Mouse (Mus musculus): Measurements from ENCODE around the gene Tlnrd1. TPM values are rescaled to one million over a fixed set of nuclear protein-coding genes. Genes with fewer than 3 reads are reported as not detected.
A peak's percentile ranks its signal among the peaks of the same experiment; 100 is the strongest.

Gene Tlnrd1
- total RNA-seq, 2 experiments from 2014 or later = 6.8 to 10.9 TPM

- DNase-seq = no peak
Measured at GRCm38 (mm10) chr7:83884921-83885532, 922 bp upstream of the Tlnrd1 start.

DNA sequence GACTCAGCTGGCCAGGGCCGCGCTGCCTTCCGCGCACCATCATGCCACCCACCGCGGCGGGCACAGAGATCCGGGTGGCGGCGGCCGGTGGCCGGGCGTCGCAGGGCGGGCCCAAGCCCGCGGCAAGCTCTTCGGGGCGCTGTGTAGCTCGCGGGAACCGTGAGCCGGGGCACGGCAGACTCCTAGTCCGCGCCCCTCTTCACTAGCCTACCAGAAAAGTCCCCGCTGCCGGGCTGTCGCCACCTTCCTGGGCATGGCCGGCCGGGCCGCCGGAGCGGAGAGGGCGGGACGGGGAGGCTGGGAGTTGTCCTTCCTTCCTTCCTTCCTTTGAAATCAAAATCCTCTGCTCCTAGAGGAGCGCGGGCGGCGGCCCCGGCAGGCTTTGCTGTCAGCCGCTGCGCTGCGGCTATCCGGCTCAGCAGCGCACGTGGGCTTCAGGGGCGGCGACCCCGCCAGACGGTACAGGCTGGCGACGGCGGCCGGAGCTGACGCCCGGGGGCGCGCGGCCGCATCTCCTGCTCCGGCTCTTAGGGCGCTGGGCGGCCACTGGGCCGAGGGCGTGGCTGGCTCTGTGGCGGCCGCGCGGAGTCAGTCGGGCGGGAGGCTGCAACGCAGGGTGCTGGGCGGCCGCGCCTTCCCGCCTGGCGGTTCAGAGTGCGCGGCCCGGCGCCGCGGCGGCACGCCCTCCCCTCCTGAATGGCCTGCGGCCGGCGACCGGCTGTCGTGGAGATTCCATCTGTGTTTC lies 657 bp downstream of the Tlnrd1 start:
- peak; percentile 75 for DNase-seq

GRCm38 (mm10) chr7:83882633-83883275 lies 1.4 kb downstream of the Tlnrd1 start:
- peak; percentile 63 for DNase-seq

GRCm38 (mm10) chr7:83882150-83882632 lies 1.9 kb downstream of the Tlnrd1 start:
- DNase-seq = peak; percentile 13

- DNase-seq = no peak
Measured at GRCm38 (mm10) chr7:83878676-83879448, 5.2 kb downstream of the Tlnrd1 start.

DNA sequence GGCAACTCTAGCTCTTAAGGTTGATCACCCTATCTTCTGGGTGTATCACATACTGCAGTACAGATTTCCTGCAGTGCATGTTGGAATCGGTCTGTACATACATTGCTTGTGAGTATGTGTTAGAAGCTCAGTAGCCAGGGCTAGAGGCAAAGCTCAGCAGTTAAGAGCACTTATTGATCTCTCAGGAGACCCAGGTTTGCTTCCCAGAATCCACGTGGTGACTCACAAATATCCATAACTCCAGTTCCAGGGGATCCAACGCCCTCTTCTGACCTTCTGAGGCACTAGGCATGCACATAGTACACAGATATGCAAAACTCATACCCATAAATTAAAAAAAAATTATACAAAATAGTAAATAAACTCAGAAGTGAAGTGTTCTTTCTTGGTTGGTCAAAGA lies 7.0 kb downstream of the Tlnrd1 start:
- DNase-seq = no peak

- DNase-seq = no peak
Measured at GRCm38 (mm10) chr7:83869839-83870543, 14.1 kb downstream of the Tlnrd1 start.

DNA sequence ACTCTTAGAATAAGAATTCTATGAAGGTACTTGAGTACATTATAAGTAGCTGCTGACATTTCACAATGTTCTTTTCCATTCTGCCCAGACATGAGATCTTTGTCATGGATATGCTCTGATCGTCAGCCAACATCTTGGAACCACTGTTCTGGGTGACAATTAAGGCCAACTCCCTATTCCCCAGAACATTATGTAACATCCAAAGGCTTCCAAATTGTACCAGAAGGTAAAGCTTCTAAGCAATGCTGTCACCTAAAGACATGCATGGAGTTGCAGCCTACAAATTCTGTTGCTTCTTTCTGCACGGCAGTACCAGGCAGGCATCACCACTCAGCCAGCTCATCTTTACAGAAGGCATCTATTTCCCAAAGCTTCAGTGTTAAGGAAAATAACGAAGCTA lies 15.9 kb downstream of the Tlnrd1 start:
- DNase-seq = no peak

- DNase-seq = no peak
Measured at GRCm38 (mm10) chr7:83863554-83863953, 20.6 kb downstream of the Tlnrd1 start.

- peak; percentile 50 for DNase-seq
Measured at GRCm38 (mm10) chr7:83859378-83860083, 24.6 kb downstream of the Tlnrd1 start.

DNA sequence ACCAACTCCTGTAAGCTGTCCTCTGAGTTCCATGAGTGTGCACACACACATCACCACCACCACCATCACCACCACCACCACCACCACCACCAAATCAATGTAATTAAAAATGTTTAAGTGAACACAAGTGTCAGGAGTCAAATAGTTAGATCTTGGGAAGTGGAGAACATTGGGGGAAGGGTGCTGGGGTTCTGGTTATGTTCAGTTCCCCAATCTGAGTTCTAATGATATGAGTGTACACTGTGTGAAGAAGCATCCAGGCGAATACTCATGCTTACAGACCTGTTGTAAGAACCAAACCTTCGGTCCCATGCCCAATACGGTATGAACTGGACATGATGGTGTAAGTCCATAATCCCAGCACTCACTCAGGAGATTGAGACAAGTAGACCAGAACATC lies 26.2 kb downstream of the Tlnrd1 start:
- DNase-seq = no peak

DNA sequence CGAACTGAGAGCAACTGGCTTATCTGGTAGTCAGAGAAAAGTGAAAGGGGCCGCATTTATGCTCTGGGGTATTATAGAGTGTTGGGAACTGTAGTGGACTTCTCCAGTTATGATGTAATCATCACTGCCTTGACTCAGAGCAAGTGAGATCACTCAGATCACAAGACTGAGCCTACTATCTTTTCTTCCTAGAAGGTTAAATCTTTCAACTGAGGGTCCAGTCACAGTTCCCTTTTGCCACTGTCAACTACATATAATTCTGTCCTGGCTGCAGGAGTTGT lies 27.0 kb downstream of the Tlnrd1 start:
- no peak for DNase-seq

- peak; percentile 21 for DNase-seq
Measured at GRCm38 (mm10) chr7:83856353-83857207, 27.5 kb downstream of the Tlnrd1 start.

- DNase-seq = no peak
Measured at GRCm38 (mm10) chr7:83855203-83855602, 28.9 kb downstream of the Tlnrd1 start.

- DNase-seq = no peak
Measured at GRCm38 (mm10) chr7:83852381-83853380, 31.4 kb downstream of the Tlnrd1 start.

GRCm38 (mm10) chr7:83851569-83852380 lies 32.3 kb downstream of the Tlnrd1 start:
- DNase-seq = no peak

DNA sequence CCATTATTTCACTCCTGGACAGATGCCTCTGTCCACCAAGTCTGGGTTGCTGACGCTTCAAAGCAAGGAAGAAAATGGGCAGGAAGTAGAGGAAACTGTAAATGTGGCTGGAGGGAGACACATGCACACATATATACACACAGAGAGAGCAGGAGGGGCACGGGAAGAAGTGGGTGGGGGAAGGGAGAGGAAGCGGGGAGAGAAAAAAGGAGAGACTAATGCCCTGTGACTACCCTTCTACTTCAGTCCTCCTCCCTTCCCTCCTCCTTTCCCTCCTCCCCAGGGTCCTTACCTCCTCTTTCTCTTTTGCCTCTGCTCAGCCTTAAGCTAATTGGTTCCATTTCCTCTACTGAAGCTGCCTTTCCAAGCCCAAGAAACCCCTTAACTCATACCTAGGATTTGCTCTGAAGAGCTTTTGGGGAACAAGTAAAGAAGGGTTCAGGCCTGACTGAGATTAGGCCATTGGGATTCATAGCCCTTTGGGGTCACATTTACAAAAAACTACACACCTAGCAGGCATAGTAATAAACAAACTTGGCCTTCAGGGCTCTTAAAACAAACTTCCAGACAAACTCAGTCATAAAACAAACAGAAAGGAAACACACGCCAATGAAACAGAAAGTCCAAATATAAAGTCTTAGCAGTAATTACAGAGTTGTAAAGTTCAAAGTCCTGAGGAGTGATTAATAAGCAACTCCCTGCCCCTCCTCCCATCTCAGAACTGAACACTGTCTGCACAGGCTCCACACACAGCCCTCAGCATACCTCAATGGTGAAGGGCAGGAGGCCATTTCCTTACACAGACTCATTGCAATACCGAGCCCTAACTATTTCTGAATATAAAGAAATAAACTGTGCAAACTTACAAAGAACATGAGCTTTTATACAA lies 36.7 kb downstream of the Tlnrd1 start:
- DNase-seq = no peak
